Mouse (Mus musculus) hindbrain, embryonic 10.5 days (tissue): ENCODE results near the gene Gm11562. TPM values are rescaled to one million over a fixed set of nuclear protein-coding genes. Genes with fewer than 3 reads are reported as not detected.
A peak's percentile ranks its signal among the peaks of the same experiment; 100 is the strongest.

ENCODE experiments used
- DNase-seq: peaks from one replicate; pipeline ENCODE4 v3.0.0-alpha.2; 2017; ENCODE audit warnings: low spot score
- H3K27ac ChIP-seq: fragments of 300-500 bp; sonication (generic); 2 replicates; pipeline ENCODE4 v1.5.1; 2016; ENCODE audit warnings: mild to moderate bottlenecking, moderate library complexity
- H3K27me3 ChIP-seq: fragments of 300-500 bp; sonication (generic); 2 replicates; pipeline ENCODE4 v1.6.1; 2016; ENCODE audit warnings: mild to moderate bottlenecking; ENCODE audit not compliant: poor library complexity, insufficient read depth, severe bottlenecking
- H3K36me3 ChIP-seq: fragments of 300-500 bp; sonication (generic); 2 replicates; pipeline ENCODE4 v1.6.1; 2016; ENCODE audit warnings: mild to moderate bottlenecking, moderate library complexity
- H3K4me1 ChIP-seq: fragments of 300-500 bp; sonication (generic); replicated peaks from 2 replicates; pipeline ENCODE4 v1.6.1; 2016; ENCODE audit warnings: mild to moderate bottlenecking
- H3K4me3 ChIP-seq: fragments of 300-500 bp; sonication (generic); 2 replicates; pipeline ENCODE4 v1.5.1; 2016; ENCODE audit warnings: mild to moderate bottlenecking, moderate library complexity
- H3K9me3 ChIP-seq: fragments of 300-500 bp; sonication (generic); 2 replicates; pipeline ENCODE4 v1.6.1; 2016; ENCODE audit warnings: mild to moderate bottlenecking, moderate library complexity
- WGBS: fragments of 180-500 bp; shearing (Covaris S2); methylation state at CpG from one replicate; pipeline ENCODE4 v1.1.7; 2016; 5-methylcytosine and 5-hydroxymethylcytosine counted together
- polyA plus RNA-seq: library from polyadenylated mRNA; unstranded; fragments of >200 nt; fragmentation: Nextera tagmentation; extraction: Ambion mirVana; gene quantifications from 2 replicates; pipeline ENCODE4 v1.2.1, GENCODE M21; 2016

The Gm11562 gene
- polyA plus RNA-seq, 1 experiment from 2014 or later, result not detected

DNA sequence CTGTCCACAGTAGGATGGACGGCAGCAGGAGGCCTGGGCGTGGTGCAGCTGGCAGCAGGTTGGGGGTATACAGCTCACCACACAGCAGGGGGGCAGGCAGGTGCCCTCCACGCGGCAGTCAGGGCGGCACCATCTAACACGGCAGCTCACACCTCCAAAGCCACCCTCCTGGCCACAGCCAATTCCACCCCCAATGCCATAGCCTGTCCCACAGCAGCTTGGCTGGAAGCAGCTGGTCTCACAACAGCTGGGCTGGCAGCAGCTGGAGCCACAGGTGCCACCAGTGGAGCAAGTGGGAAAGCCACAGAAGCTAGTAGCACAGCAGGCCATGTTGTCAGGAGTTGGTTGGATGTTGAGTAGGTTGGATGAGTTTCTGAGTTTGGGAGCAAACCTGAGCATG, 39.6 kb downstream of the Gm11562 start, which contains the start of gene Krtap1-5:
TSS of gene Krtap1-5 (minus strand) at position 381 of the 400 bp plus-strand sequence.
- 86% methylated on average over 6 of the region's 6 CpGs for WGBS
- Histone ChIP-seq H3K27ac (no peak within 1 kb of the TSS), H3K36me3 (no peaks in the 10 kb centered on the region), H3K4me1 (no peaks in the 10 kb centered on the region), H3K9me3 (no peaks in the 10 kb centered on the region), H3K4me3 (no peak within 1 kb of the TSS), H3K27me3 (no peaks in the 10 kb centered on the region)
- no peak for DNase-seq

DNA sequence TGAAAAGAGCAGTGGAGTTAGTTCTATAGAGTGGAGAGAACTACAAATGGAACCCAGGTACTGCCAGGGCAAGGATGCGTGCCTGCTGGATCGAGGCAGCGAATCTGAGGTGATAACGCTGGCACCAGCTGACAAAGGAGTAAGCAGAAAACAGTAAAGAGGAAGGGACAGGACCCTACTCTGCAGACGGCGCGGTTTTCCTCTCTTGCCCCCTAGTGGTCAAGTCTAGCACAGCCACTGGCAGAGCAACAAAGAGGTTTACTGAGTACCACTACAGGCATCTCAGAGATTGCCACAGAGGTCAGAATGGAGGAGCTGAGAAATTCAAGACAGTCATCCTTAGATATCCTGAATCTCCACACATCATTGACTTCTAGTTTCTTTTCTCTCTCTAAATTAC, 46.1 kb downstream of the Gm11562 start:
- H3K27ac ChIP-seq, result peak overlapping the region; percentile 73; the same call in 1 of the 2 replicates
- H3K4me3 ChIP-seq, result peak overlapping the region; percentile 26; the same call in 1 of the 2 replicates
- H3K9me3 ChIP-seq, result no peaks in the 10 kb centered on the region
- WGBS, result 6% methylated on average over 7 of the region's 7 CpGs
- H3K4me1 ChIP-seq, result peaks cover 4% of the 10 kb centered on the region; the same call in 1 of the 2 replicates
- peak; percentile 83 for DNase-seq
- no peaks in the 10 kb centered on the region for H3K27me3 ChIP-seq
- no peaks in the 10 kb centered on the region for H3K36me3 ChIP-seq

- H3K27ac ChIP-seq, result no peak overlapping the region
- no peak overlapping the region for H3K4me3 ChIP-seq
- no peaks in the 10 kb centered on the region for H3K9me3 ChIP-seq
- 42% methylated on average over 4 of the region's 4 CpGs for WGBS
- peaks cover 4% of the 10 kb centered on the region; the same call in 1 of the 2 replicates for H3K4me1 ChIP-seq
- H3K27me3 ChIP-seq, result no peaks in the 10 kb centered on the region
- DNase-seq, result no peak
- no peaks in the 10 kb centered on the region for H3K36me3 ChIP-seq
Observed at GRCm38 (mm10) chr11:99573164-99573563, 47.1 kb downstream of the Gm11562 start.

Other genes starting within 250 kb of the Gm11562 start
- gene Krt28, start 245.5 kb downstream of the Gm11562 start, polyA plus RNA-seq, result 0.25 and 0.26 TPM in 2 replicates
- 22.4 and 27.4 TPM in 2 replicates for gene Krt10, start 231.1 kb downstream of the Gm11562 start, polyA plus RNA-seq
- 0.09 TPM in 1 of 2 replicates, not detected in the other for gene Krt12, start 198.2 kb downstream of the Gm11562 start, polyA plus RNA-seq
- gene Krt20, start 182.3 kb downstream of the Gm11562 start, polyA plus RNA-seq, result 0.35 and 1.6 TPM in 2 replicates
- gene Krt23, start 127.3 kb downstream of the Gm11562 start, polyA plus RNA-seq, result 0.24 TPM in 1 of 2 replicates, not detected in the other
- not detected in 2 replicates for gene Krt39, start 99.1 kb downstream of the Gm11562 start, polyA plus RNA-seq
- not detected in 2 replicates for gene Krt40, start 77.3 kb downstream of the Gm11562 start, polyA plus RNA-seq
- not detected in 2 replicates for gene Krtap3-3, start 69.6 kb downstream of the Gm11562 start, polyA plus RNA-seq
- gene Krtap3-2, start 63.6 kb downstream of the Gm11562 start, polyA plus RNA-seq, result not detected in 2 replicates
- gene Gm11939, start 61.0 kb downstream of the Gm11562 start, polyA plus RNA-seq, result not detected in 2 replicates
- not detected in 2 replicates for gene Krtap3-1, start 53.8 kb downstream of the Gm11562 start, polyA plus RNA-seq
- gene Krtap1-5, start 39.4 kb downstream of the Gm11562 start, polyA plus RNA-seq, result not detected in 2 replicates
- not detected in 2 replicates for gene Krtap1-4, start 36.8 kb downstream of the Gm11562 start, polyA plus RNA-seq
- not detected in 2 replicates for gene Krtap1-3, start 29.1 kb downstream of the Gm11562 start, polyA plus RNA-seq
- not detected in 2 replicates for gene Krtap9-3, start 22.3 kb downstream of the Gm11562 start, polyA plus RNA-seq
- gene Gm11938, start 17.1 kb downstream of the Gm11562 start, polyA plus RNA-seq, result not detected in 2 replicates
- not detected in 2 replicates for gene Gm11937, start 10.2 kb downstream of the Gm11562 start, polyA plus RNA-seq
- gene Krtap2-4, start 5.6 kb downstream of the Gm11562 start, polyA plus RNA-seq, result not detected in 2 replicates
- not detected in 2 replicates for gene Krtap4-1, start 7.8 kb upstream of the Gm11562 start, polyA plus RNA-seq
- not detected in 2 replicates for gene Krtap4-2, start 14.6 kb upstream of the Gm11562 start, polyA plus RNA-seq
- gene Krtap4-7, start 23.7 kb upstream of the Gm11562 start, polyA plus RNA-seq, result not detected in 2 replicates
- gene Gm11555, start 29.8 kb upstream of the Gm11562 start, polyA plus RNA-seq, result not detected in 2 replicates
- gene Gm11563, start 38.5 kb upstream of the Gm11562 start, polyA plus RNA-seq, result not detected in 2 replicates
- gene Krtap4-6, start 45.5 kb upstream of the Gm11562 start, polyA plus RNA-seq, result not detected in 2 replicates
- gene Gm14190, start 70.3 kb upstream of the Gm11562 start, polyA plus RNA-seq, result not detected in 2 replicates
- not detected in 2 replicates for gene Gm14180, start 113.9 kb upstream of the Gm11562 start, polyA plus RNA-seq
- not detected in 2 replicates for gene Gm11595, start 152.5 kb upstream of the Gm11562 start, polyA plus RNA-seq
- gene Krtap4-8, start 160.3 kb upstream of the Gm11562 start, polyA plus RNA-seq, result not detected in 2 replicates
- gene Krtap4-9, start 164.8 kb upstream of the Gm11562 start, polyA plus RNA-seq, result not detected in 2 replicates
- gene Gm11596, start 173.0 kb upstream of the Gm11562 start, polyA plus RNA-seq, result not detected in 2 replicates
- not detected in 2 replicates for gene Gm11569, start 178.5 kb upstream of the Gm11562 start, polyA plus RNA-seq
- gene Gm11554, start 184.0 kb upstream of the Gm11562 start, polyA plus RNA-seq, result not detected in 2 replicates
- not detected in 2 replicates for gene Krtap4-13, start 189.5 kb upstream of the Gm11562 start, polyA plus RNA-seq
- gene Gm11564, start 195.2 kb upstream of the Gm11562 start, polyA plus RNA-seq, result not detected in 2 replicates
- gene 2300003K06Rik, start 217.6 kb upstream of the Gm11562 start, polyA plus RNA-seq, result not detected in 2 replicates
- gene Krtap4-16, start 231.2 kb upstream of the Gm11562 start, polyA plus RNA-seq, result not detected in 2 replicates
- not detected in 2 replicates for gene Gm11568, start 237.5 kb upstream of the Gm11562 start, polyA plus RNA-seq
- gene Gm11559, start 244.0 kb upstream of the Gm11562 start, polyA plus RNA-seq, result not detected in 2 replicates